Mouse (Mus musculus): ENCODE results near the gene Gcn1l1.
A peak's percentile ranks its signal among the peaks of the same experiment; 100 is the strongest.

DNA sequence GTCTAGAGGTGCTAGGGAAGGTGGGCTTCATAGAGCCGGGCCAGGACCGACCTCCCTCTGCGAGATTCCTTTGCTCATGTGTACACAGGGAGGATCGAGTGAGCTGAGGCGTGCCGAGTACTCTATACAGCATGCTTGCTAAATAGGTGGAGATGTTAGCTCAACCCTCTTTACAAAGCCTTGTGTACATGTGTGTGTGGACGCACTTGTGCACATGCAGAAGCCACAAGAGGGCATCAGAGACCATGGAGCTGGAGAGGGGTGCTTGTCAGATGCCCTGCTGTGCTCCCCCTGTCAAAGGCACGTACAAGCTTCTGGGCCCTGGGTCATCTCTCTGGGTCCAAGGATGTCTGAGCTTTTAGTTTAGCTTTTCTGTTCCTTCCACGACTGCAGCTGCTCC, 79.1 kb downstream of the Gcn1l1 start:
- no peak for TF ChIP-seq ZC3H11A (IDR thresholded peaks at IDR 0.05; ENCODE audit: low read depth, low read length)
- no peak for TF ChIP-seq POLR2A (IDR thresholded peaks at IDR 0.05; ENCODE audit: control insufficient read depth in 1 of 2, insufficient read depth in 1 of 2, low read depth in 1 of 2, low read length in 2 of 2, poor library complexity in 1 of 2)
- TF ChIP-seq CTCF (IDR thresholded peaks at IDR 0.05 in 2 of 3, conservative IDR thresholded peaks at IDR 0.05 in 1 of 3; ENCODE audit: control insufficient read depth in 1 of 3, insufficient read depth in 1 of 3, low read depth in 2 of 3, low read length in 3 of 3, poor library complexity in 1 of 3, severe bottlenecking in 1 of 3), result peak in 2 of 3 experiments; percentile 16 to 27; a peak in 3 of 6 replicates
- no peak for TF ChIP-seq EP300 (IDR thresholded peaks at IDR 0.05; ENCODE audit: low read depth in 1 of 2, low read length in 2 of 2)
- TF ChIP-seq JUND (IDR thresholded peaks at IDR 0.05; ENCODE audit: low read depth, low read length), result no peak
- TF ChIP-seq MAFK (IDR thresholded peaks at IDR 0.05; ENCODE audit: borderline replicate concordance, low read depth, low read length), result no peak
- TF ChIP-seq GABPA (IDR thresholded peaks at IDR 0.05; ENCODE audit: low read depth, low read length), result no peak
- no peak for TF ChIP-seq KAT2A (conservative IDR thresholded peaks at IDR 0.05; ENCODE audit: low read depth, low read length)
- no peak for TF ChIP-seq ELF1 (IDR thresholded peaks at IDR 0.05; ENCODE audit: low read depth, low read length)
- TF ChIP-seq POLR2AphosphoS2 (IDR thresholded peaks at IDR 0.05; ENCODE audit: low read length), result no peak
- TF ChIP-seq RAD21 (IDR thresholded peaks at IDR 0.05; ENCODE audit: low read depth, low read length), result peak; percentile 14; the same call in 1 of the 2 replicates
